Mouse (Mus musculus) embryonic facial prominence, embryonic 12.5 days (tissue): ENCODE results near the gene Ntf3. TPM values are rescaled to one million over a fixed set of nuclear protein-coding genes. Genes with fewer than 3 reads are reported as not detected.

ENCODE experiments used
- ATAC-seq: fragments of 200-750 bp; cut with Nextera tagmentation; 2 replicates; pipeline ENCODE4 v1.8.0; 2017; ENCODE audit not compliant: insufficient number of reproducible peaks, insufficient read depth, low FRiP score, low TSS enrichment
- H3K27ac ChIP-seq: fragments of 300-500 bp; sonication (generic); 2 replicates; pipeline ENCODE4 v1.5.1; 2016; ENCODE audit warnings: mild to moderate bottlenecking
- H3K27me3 ChIP-seq: fragments of 300-500 bp; sonication (generic); 2 replicates; pipeline ENCODE4 v1.6.1; 2016; ENCODE audit warnings: mild to moderate bottlenecking, moderate library complexity
- H3K36me3 ChIP-seq: fragments of 300-500 bp; sonication (generic); 2 replicates; pipeline ENCODE4 v1.6.1; 2016; ENCODE audit warnings: mild to moderate bottlenecking
- H3K4me1 ChIP-seq: fragments of 300-500 bp; sonication (generic); 2 replicates; pipeline ENCODE4 v1.6.1; 2016
- H3K4me2 ChIP-seq: fragments of 300-500 bp; sonication (generic); replicated peaks from 2 replicates; pipeline ENCODE4 v1.6.1; 2016; ENCODE audit warnings: mild to moderate bottlenecking, moderate library complexity
- H3K4me3 ChIP-seq: fragments of 300-500 bp; sonication (generic); 2 replicates; pipeline ENCODE4 v1.5.1; 2016; ENCODE audit warnings: mild to moderate bottlenecking
- H3K9ac ChIP-seq: fragments of 300-500 bp; sonication (generic); 2 replicates; pipeline ENCODE4 v1.6.1; 2016; ENCODE audit warnings: mild to moderate bottlenecking, moderate library complexity
- H3K9me3 ChIP-seq: fragments of 300-500 bp; sonication (generic); 2 replicates; pipeline ENCODE4 v1.6.1; 2016; ENCODE audit warnings: mild to moderate bottlenecking, moderate library complexity
- WGBS: fragments of 180-500 bp; shearing (Covaris S2); methylation state at CpG from one replicate; pipeline ENCODE4 v1.1.7; 2016; 5-methylcytosine and 5-hydroxymethylcytosine counted together
- polyA plus RNA-seq: library from polyadenylated mRNA; unstranded; fragments of >200 nt; fragmentation: Nextera tagmentation; extraction: Ambion mirVana; gene quantifications from 2 replicates; pipeline ENCODE4 v1.2.1, GENCODE M21; 2016

The Ntf3 gene
- polyA plus RNA-seq, 1 experiment from 2014 or later: 30.2 TPM

DNA sequence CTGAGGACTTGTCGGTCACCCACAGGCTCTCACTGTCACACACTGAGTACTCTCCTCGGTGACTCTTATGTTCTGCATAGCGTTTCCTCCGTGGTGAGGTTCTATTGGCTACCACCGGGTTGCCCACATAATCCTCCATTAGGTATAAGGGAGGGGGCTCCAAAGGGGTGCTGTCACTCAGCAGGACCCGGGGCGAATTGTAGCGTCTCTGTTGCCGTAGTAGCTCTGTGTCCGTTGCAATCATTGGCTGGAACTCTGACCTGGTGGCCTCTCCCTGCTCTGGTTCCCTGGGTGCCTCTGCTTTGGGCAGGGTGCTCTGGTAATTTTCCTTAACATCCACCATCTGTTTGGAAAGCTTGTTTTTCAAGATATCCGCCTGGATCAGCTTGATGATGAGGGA lies 64.7 kb downstream of the Ntf3 start:
- no peak overlapping the region for H3K4me2 ChIP-seq
- peaks cover 13% of the 10 kb centered on the region for H3K4me1 ChIP-seq
- no peak for ATAC-seq
- no peak overlapping the region for H3K9ac ChIP-seq
- peaks cover 43% of the 10 kb centered on the region for H3K36me3 ChIP-seq
- no peaks in the 10 kb centered on the region for H3K27me3 ChIP-seq
- 0 out of 2 replicates have a peak, but pooled peaks cover 3% of the 10 kb centered on the region for H3K9me3 ChIP-seq
- H3K4me3 ChIP-seq: no peak overlapping the region
- H3K27ac ChIP-seq: no peak overlapping the region
- 87% methylated on average over 11 of the region's 11 CpGs for WGBS

DNA sequence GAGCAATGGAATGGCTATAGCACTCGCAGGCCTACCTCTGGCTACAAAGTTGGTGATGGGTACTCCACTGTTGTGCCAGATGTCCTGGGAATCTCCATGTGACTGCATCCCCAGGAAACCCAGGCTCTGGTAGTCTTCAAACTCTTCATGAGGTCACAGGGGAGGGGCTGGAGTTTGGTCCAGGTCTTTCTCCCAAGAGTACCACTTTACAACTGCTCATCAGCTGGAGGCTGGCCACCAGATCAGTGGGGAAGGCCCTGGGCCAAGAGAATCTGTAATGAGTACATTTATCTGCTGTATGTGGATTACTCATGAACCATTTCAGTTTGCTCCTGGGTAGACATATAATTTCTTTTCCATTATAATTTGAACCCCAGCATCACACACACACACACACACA lies 66.1 kb downstream of the Ntf3 start:
- Histone ChIP-seq H3K9ac (no peak overlapping the region), H3K9me3 (0 out of 2 replicates have a peak, but pooled peaks cover 3% of the 10 kb centered on the region), H3K27me3 (no peaks in the 10 kb centered on the region), H3K4me2 (no peak overlapping the region), H3K4me3 (no peak overlapping the region), H3K36me3 (peaks cover 43% of the 10 kb centered on the region), H3K27ac (no peak overlapping the region), H3K4me1 (no peaks in the 10 kb centered on the region)
- WGBS: 93% methylated on average over 1 of the region's 1 CpGs
- no peak for ATAC-seq

DNA sequence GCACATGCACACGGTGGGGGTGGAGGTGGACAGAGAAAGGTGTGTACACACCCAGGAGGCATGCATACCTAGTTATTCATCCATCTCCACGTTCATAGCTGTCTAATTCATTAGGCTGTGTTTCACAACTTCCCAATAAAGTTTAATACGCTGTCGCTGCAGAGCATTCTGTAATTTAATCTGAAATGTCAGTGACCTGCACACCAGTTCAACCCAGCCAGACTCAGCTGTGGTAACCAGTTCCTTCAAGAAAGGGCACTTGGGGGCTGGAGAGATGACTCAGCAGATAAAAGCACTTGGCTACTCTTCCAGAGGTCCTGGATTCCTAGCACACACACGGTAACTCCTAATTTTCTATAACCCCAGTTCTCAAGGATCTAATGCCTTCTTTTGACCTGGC lies 69.2 kb downstream of the Ntf3 start:
- WGBS: 72% methylated on average over 5 of the region's 5 CpGs
- Histone ChIP-seq H3K9ac (no peak overlapping the region), H3K4me2 (no peak overlapping the region), H3K27ac (no peak overlapping the region), H3K4me1 (0 out of 2 replicates have a peak, but pooled peaks cover 1% of the 10 kb centered on the region), H3K27me3 (no peaks in the 10 kb centered on the region), H3K9me3 (0 out of 2 replicates have a peak, but pooled peaks cover 3% of the 10 kb centered on the region), H3K4me3 (no peak overlapping the region), H3K36me3 (peaks cover 44% of the 10 kb centered on the region)
- no peak for ATAC-seq

DNA sequence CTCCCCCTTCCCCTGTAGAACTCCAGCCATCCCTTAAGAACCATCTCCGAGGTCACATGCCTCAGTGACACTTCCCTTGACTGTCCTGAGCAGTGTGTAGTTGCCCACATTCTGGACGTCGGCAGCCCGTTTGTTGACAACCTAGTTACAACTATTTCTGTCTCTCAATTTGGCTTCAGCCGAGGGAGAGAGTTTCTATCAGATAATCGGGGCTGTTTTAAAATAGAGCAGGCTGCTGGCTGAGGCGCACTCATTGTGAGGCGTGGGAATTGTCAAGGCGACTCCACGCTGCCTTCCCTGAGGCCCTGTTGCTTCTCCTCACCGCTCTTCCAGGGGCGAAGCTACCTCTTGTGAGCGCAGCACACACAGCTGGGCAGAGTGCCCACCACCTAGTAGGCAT lies 70.6 kb downstream of the Ntf3 start:
- Histone ChIP-seq H3K27me3 (no peaks in the 10 kb centered on the region), H3K4me2 (no peak overlapping the region), H3K27ac (no peak overlapping the region), H3K36me3 (peaks cover 31% of the 10 kb centered on the region), H3K4me3 (no peak overlapping the region), H3K9ac (no peak overlapping the region), H3K9me3 (0 out of 2 replicates have a peak, but pooled peaks cover 3% of the 10 kb centered on the region), H3K4me1 (0 out of 2 replicates have a peak, but pooled peaks cover 7% of the 10 kb centered on the region)
- no peak for ATAC-seq
- 79% methylated on average over 13 of the region's 13 CpGs for WGBS

GRCm38 (mm10) chr6:126095041-126095440 lies 71.7 kb downstream of the Ntf3 start:
- H3K9ac ChIP-seq: no peak overlapping the region
- 0 out of 2 replicates have a peak, but pooled peaks cover 7% of the 10 kb centered on the region for H3K4me1 ChIP-seq
- H3K27ac ChIP-seq: no peak overlapping the region
- H3K36me3 ChIP-seq: peaks cover 21% of the 10 kb centered on the region
- no peaks in the 10 kb centered on the region for H3K27me3 ChIP-seq
- WGBS: 75% methylated on average over 6 of the region's 6 CpGs
- ATAC-seq: no peak
- H3K4me3 ChIP-seq: no peak overlapping the region
- H3K4me2 ChIP-seq: no peak overlapping the region
- H3K9me3 ChIP-seq: no peaks in the 10 kb centered on the region

DNA sequence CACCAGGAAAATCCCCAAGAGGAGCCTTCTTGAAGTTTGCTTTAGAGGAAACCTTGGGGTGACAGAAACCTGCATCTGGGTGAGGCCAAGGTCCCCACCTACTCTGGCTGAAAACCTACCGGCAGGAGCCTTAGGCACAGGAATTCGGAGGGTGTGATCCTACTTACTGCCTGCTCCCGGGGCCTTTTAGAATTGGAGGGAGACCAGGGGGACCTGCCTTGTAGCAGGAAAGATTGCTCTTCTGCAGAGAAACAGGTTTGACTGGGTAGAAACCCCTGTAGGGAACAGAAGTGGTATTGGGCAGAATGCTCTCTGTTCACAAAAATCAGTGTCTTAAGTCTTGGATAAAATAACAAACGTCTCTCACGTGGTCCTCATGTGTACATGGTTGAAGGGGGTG lies 74.7 kb downstream of the Ntf3 start:
- ATAC-seq: no peak
- H3K4me2 ChIP-seq: no peak overlapping the region
- 48% methylated on average over 5 of the region's 5 CpGs for WGBS

GRCm38 (mm10) chr6:126090063-126090462 lies 76.6 kb downstream of the Ntf3 start:
- Histone ChIP-seq H3K27ac (no peak overlapping the region), H3K9ac (no peak overlapping the region), H3K27me3 (no peaks in the 10 kb centered on the region), H3K9me3 (no peaks in the 10 kb centered on the region), H3K36me3 (0 out of 2 replicates have a peak, but pooled peaks cover 2% of the 10 kb centered on the region), H3K4me1 (peaks cover 14% of the 10 kb centered on the region; the same call in 1 of the 2 replicates), H3K4me2 (no peak overlapping the region), H3K4me3 (no peak overlapping the region)
- 84% methylated on average over 1 of the region's 1 CpGs for WGBS
- ATAC-seq: no peak

More for the DNA sequence above, 74.7 kb downstream of the Ntf3 start:
- Histone ChIP-seq H3K36me3 (0 out of 2 replicates have a peak, but pooled peaks cover 2% of the 10 kb centered on the region), H3K9me3 (no peaks in the 10 kb centered on the region), H3K27ac (0 out of 2 replicates have a peak overlapping the region, but pooled peaks have one; percentile 1), H3K9ac (no peak overlapping the region), H3K4me3 (no peak overlapping the region), H3K27me3 (no peaks in the 10 kb centered on the region), H3K4me1 (0 out of 2 replicates have a peak, but pooled peaks cover 7% of the 10 kb centered on the region)

GRCm38 (mm10) chr6:126088489-126089265 lies 78.0 kb downstream of the Ntf3 start:
- Histone ChIP-seq H3K9me3 (no peaks in the 10 kb centered on the region), H3K4me2 (no peak overlapping the region), H3K27me3 (no peaks in the 10 kb centered on the region), H3K27ac (no peak overlapping the region), H3K4me3 (no peak overlapping the region), H3K9ac (no peak overlapping the region), H3K36me3 (no peaks in the 10 kb centered on the region), H3K4me1 (peaks cover 14% of the 10 kb centered on the region; the same call in 1 of the 2 replicates)
- 91% methylated on average over 12 of the region's 12 CpGs for WGBS
- no peak for ATAC-seq

DNA sequence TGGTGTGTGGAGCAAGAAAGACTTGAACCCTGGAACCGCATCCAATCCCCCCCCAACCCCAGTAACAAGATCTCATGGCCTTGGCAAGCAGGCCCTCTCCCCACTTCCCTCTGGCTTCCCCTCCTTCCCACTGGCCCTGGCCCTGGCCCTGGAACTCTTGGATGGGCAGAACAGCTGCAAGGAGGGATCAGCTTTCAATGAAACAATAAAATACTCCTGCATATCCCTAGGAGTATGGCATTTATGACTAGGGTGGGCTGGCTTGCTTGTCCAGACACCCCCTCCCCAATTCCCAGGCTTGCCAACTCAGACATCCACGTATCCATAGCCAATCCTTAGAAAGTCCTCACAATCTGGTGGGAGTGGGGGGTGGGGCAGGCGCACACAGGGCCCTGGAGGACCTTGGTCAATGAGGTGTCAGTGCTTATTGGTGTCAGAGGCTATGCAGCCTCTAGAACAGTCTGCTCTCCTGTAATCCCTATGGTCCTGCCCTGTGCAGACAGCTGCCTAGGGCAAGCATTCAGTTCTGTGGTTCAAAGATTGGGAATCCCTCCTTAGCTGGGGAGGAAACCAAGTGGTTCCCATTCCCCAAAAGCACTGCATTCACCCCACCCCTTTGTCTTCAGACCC lies 80.3 kb downstream of the Ntf3 start:
- Histone ChIP-seq H3K4me1 (peaks cover 8% of the 10 kb centered on the region; the same call in 1 of the 2 replicates), H3K27ac (no peak overlapping the region), H3K9me3 (no peaks in the 10 kb centered on the region), H3K9ac (no peak overlapping the region), H3K27me3 (no peaks in the 10 kb centered on the region), H3K36me3 (no peaks in the 10 kb centered on the region), H3K4me2 (no peak overlapping the region), H3K4me3 (no peak overlapping the region)
- WGBS: 58% methylated on average over 3 of the region's 3 CpGs
- peak; percentile 58; the same call in 1 of the 2 replicates for ATAC-seq

DNA sequence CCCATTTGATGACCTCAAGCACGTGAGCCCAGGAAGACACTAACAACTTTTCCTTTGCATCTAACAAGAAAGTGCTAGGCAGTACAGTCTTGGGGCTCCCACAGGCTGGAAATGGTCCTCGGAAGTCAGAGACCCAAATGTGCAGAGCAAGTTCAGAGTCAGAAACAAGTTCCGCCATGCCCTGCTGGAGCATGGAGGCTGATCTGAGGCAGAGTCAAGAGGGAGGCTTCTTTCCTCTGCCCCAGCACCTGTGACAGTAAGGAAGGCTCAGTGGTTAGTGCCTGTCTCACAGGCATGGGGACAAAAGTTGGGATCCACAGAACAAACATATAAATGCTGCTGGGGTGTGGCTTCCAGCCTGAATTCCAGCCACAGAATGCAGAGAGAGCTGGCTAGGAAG lies 86.2 kb downstream of the Ntf3 start:
- no peak for ATAC-seq
- H3K27ac ChIP-seq: no peak overlapping the region
- WGBS: 83% methylated on average over 3 of the region's 3 CpGs
- H3K9me3 ChIP-seq: no peaks in the 10 kb centered on the region
- no peaks in the 10 kb centered on the region for H3K36me3 ChIP-seq
- no peaks in the 10 kb centered on the region for H3K27me3 ChIP-seq
- H3K4me1 ChIP-seq: no peaks in the 10 kb centered on the region
- no peak overlapping the region for H3K4me2 ChIP-seq
- H3K9ac ChIP-seq: no peak overlapping the region
- no peak overlapping the region for H3K4me3 ChIP-seq

GRCm38 (mm10) chr6:126057706-126058105 lies 109.0 kb downstream of the Ntf3 start:
- no peak overlapping the region for H3K9ac ChIP-seq

GRCm38 (mm10) chr6:126053136-126053535 lies 113.6 kb downstream of the Ntf3 start:
- WGBS: 90% methylated on average over 5 of the region's 5 CpGs
- H3K9ac ChIP-seq: no peak overlapping the region
- H3K9me3 ChIP-seq: no peaks in the 10 kb centered on the region
- ATAC-seq: no peak
- H3K36me3 ChIP-seq: no peaks in the 10 kb centered on the region
- H3K27ac ChIP-seq: no peak overlapping the region
- no peaks in the 10 kb centered on the region for H3K27me3 ChIP-seq
- no peak overlapping the region for H3K4me2 ChIP-seq
- H3K4me3 ChIP-seq: no peak overlapping the region
- no peaks in the 10 kb centered on the region for H3K4me1 ChIP-seq

More at GRCm38 (mm10) chr6:126057706-126058105, 109.0 kb downstream of the Ntf3 start:
- Histone ChIP-seq H3K4me3 (no peak overlapping the region), H3K4me2 (no peak overlapping the region), H3K27me3 (no peaks in the 10 kb centered on the region), H3K4me1 (no peaks in the 10 kb centered on the region), H3K36me3 (no peaks in the 10 kb centered on the region), H3K27ac (no peak overlapping the region), H3K9me3 (no peaks in the 10 kb centered on the region)
- no peak for ATAC-seq
- 79% methylated on average over 3 of the region's 3 CpGs for WGBS
